Mouse (Mus musculus) spleen, adult 2 months (tissue): ENCODE measurements at regions not wholly inside any gene's neighbourhood (a gene's known extent, or its start where the extent isn't known, plus 50 kb on each side); places are given as distances from the start of the nearest gene placed in this dataset.

ENCODE experiments used
- CTCF ChIP-seq: fragments of 200-500 bp; IDR thresholded peaks from 2 replicates; pipeline ENCODE4 v1.5.1; 2011; ENCODE audit warnings: mild to moderate bottlenecking, inconsistent platforms; ENCODE audit not compliant: insufficient read depth, insufficient read length, insufficient replicate concordance; ENCODE audit errors: extremely low read depth
- POLR2A ChIP-seq: fragments of 200-500 bp; IDR thresholded peaks from 2 replicates; pipeline ENCODE4 v1.6.1; 2011; ENCODE audit warnings: low read depth, low read length, inconsistent platforms

- TF ChIP-seq CTCF (no peak), POLR2A (no peak)
Observed at GRCm38 (mm10) chrX:12358026-12358425, 197.9 kb upstream of the Bcor start.
